Mouse (Mus musculus): Measurements from ENCODE around the gene Myef2. TPM values are rescaled to one million over a fixed set of nuclear protein-coding genes. Genes with fewer than 3 reads are reported as not detected.
A peak's percentile ranks its signal among the peaks of the same experiment; 100 is the strongest.

Myef2 gene
- polyA plus RNA-seq, 1 experiment = 3.9 TPM

DNA sequence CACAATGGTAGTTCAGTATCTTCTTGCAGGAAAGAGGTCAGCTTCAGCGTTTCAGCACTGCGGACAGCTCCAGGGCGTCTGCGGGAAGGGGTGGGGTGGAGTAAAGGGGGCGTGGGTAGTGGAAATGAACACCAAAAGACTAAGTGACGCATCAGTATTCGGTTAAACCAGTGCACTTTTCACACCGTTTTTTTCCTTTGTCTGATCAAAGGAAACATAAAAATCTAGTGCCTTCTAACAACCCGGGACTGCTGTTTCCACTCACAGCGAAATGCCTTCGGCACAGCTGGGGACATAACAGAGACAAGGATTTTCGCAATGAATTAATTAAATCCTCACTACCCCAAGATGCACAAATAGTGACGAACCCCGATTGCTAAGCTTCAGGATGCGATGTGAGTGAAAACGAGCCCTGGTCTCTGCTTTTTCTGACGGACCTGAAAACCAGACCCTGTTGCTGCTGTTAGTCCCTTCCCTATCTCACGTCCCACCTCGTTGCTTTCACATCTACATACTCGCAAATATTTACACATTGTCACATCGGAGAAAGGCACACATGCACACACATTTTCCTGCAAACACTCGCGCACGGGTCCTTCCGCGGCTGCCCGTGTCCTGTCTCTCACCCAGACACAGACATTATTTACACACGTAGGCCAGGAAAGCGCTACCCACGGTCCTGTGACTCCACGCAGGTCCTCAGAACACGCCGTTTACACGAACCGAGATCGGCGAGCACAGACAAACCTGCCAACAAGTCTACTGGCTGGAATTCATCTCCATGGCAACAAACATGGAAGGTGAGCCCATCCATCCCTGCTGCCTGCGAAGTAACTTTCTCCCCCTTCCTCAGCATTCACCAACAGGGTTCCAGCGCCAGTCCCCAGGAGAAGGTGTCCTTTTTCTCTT is 12.7 kb upstream of the Myef2 start, which contains the start of gene Ctxn2:
TSS of gene Ctxn2 (plus strand) at position 790 of the 909 bp plus-strand sequence.
- Histone ChIP-seq H3K27me3 (replicated peaks; ENCODE audit: control insufficient read depth, insufficient read depth, low read length) (no peaks in the 10 kb centered on the region; the same call in 1 of the 2 replicates), H3K27ac (ENCODE audit: insufficient read depth, low read depth, low read length) (no peak within 1 kb of the TSS), H3K36me3 (ENCODE audit: control insufficient read depth, insufficient read depth, low read length) (no peaks in the 10 kb centered on the region), H3K4me1 (ENCODE audit: control insufficient read depth, insufficient read depth, low read length) (no peaks in the 10 kb centered on the region), H3K4me3 (ENCODE audit: insufficient read depth, low read depth, low read length) (0 out of 2 replicates have a peak within 1 kb of the TSS, but pooled peaks have one; percentile 4)
- TF ChIP-seq CTCF (conservative IDR thresholded peaks at IDR 0.05; ENCODE audit: insufficient read depth, insufficient read length, low read depth, low read length) = no peak
- no peak for TF ChIP-seq POLR2A (IDR thresholded peaks at IDR 0.05; ENCODE audit: low read depth, low read length)
- 2% methylated on average over 39 of the region's 39 CpGs for WGBS
- DNase-seq = peak; percentile 55

- 63% methylated on average over 4 of the region's 4 CpGs for WGBS
- H3K27ac ChIP-seq (ENCODE audit: insufficient read depth, low read depth, low read length) = no peak overlapping the region
- H3K4me3 ChIP-seq (ENCODE audit: insufficient read depth, low read depth, low read length) = no peak overlapping the region
- H3K36me3 ChIP-seq (ENCODE audit: control insufficient read depth, insufficient read depth, low read length) = no peaks in the 10 kb centered on the region
- no peaks in the 10 kb centered on the region for H3K4me1 ChIP-seq (ENCODE audit: control insufficient read depth, insufficient read depth, low read length)
- no peaks in the 10 kb centered on the region for H3K27me3 ChIP-seq (replicated peaks; ENCODE audit: control insufficient read depth, insufficient read depth, low read length)
- no peak for TF ChIP-seq POLR2A (IDR thresholded peaks at IDR 0.05; ENCODE audit: low read depth, low read length)
- no peak for DNase-seq
Observed at GRCm38 (mm10) chr2:125134113-125134512, 10.7 kb upstream of the Myef2 start.

DNA sequence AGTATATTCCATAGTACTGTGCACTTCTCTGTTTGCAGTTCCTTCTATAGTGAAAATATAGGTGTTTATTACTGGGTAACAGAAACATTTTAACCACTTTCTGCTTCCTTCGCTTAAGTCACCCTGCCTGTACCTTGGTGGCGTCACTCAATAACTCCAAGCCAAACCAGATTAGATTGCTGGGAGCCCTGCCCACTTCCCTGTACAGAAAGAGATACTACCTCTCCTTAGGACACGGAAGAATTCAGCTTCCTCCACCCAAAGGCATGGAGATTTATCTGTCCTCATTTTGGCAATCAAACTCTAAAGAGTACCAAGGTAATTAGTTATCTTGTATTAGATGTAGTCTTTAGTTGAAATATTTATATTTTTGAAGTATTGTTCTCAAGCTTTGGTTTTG is 3.3 kb upstream of the Myef2 start:
- H3K27me3 ChIP-seq (replicated peaks; ENCODE audit: control insufficient read depth, insufficient read depth, low read length) = no peaks in the 10 kb centered on the region
- DNase-seq = no peak
- 82% methylated on average over 3 of the region's 3 CpGs for WGBS

GRCm38 (mm10) chr2:125125824-125126223 is 2.4 kb upstream of the Myef2 start:
- TF ChIP-seq POLR2A (IDR thresholded peaks at IDR 0.05; ENCODE audit: low read depth, low read length) (no peak), CTCF (conservative IDR thresholded peaks at IDR 0.05; ENCODE audit: insufficient read depth, insufficient read length, low read depth, low read length) (no peak)
- Histone ChIP-seq H3K27ac (ENCODE audit: insufficient read depth, low read depth, low read length) (no peak overlapping the region), H3K4me3 (ENCODE audit: insufficient read depth, low read depth, low read length) (no peak overlapping the region), H3K4me1 (ENCODE audit: control insufficient read depth, insufficient read depth, low read length) (peaks cover 3% of the 10 kb centered on the region; the same call in 1 of the 2 replicates), H3K36me3 (ENCODE audit: control insufficient read depth, insufficient read depth, low read length) (no peaks in the 10 kb centered on the region), H3K27me3 (replicated peaks; ENCODE audit: control insufficient read depth, insufficient read depth, low read length) (no peaks in the 10 kb centered on the region)
- no peak for DNase-seq
- WGBS = 46% methylated on average over 4 of the region's 4 CpGs

More for the DNA sequence above, 3.3 kb upstream of the Myef2 start:
- no peaks in the 10 kb centered on the region for H3K36me3 ChIP-seq (ENCODE audit: control insufficient read depth, insufficient read depth, low read length)
- H3K4me3 ChIP-seq (ENCODE audit: insufficient read depth, low read depth, low read length) = no peak overlapping the region
- TF ChIP-seq CTCF (conservative IDR thresholded peaks at IDR 0.05; ENCODE audit: insufficient read depth, insufficient read length, low read depth, low read length) (no peak), POLR2A (IDR thresholded peaks at IDR 0.05; ENCODE audit: low read depth, low read length) (no peak)
- no peak overlapping the region for H3K27ac ChIP-seq (ENCODE audit: insufficient read depth, low read depth, low read length)
- peaks cover 3% of the 10 kb centered on the region; the same call in 1 of the 2 replicates for H3K4me1 ChIP-seq (ENCODE audit: control insufficient read depth, insufficient read depth, low read length)

DNA sequence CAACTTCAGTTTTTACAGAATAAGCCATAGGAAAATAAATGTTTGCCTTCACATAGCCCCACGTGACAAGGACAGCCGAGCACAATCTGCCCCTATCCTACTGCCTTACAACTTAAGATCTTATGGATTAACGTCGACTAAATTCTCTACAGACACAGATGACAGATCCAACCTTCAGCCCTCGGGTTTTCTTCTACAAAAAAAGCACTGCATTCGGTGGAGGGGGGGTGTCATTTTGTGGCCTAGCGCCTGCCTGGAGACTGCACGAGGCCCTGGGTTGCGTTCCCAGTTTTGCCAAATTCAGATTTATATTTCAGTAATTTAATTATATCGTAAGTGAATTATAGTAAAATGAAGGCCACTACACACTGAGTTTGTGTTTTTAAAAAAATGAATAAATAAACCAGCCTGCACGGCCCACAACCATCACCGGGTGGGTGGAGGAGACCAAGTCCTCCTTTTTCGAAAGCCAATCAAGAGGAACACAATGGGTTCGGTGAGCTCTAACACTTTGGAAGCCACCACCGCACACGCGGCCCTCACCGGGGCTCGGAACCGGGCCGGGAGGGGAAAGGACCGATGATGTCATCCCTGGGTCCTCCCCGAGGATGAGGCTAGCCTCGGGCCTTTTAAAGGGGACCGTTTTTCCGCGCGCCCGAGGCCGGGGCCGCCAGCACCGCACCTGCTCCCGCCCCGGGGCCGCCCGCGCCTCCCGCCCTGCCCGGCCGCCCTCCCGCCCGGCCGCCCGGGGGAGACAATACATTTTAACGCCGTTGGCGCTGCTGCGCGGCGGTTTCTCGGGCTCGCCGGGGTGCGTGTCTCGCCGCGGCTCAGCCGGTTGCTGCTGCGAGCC is 611 bp downstream of the Myef2 start:
- Histone ChIP-seq H3K4me1 (ENCODE audit: control insufficient read depth, insufficient read depth, low read length) (peaks cover 3% of the 10 kb centered on the region; the same call in 1 of the 2 replicates), H3K27me3 (replicated peaks; ENCODE audit: control insufficient read depth, insufficient read depth, low read length) (no peaks in the 10 kb centered on the region), H3K4me3 (ENCODE audit: insufficient read depth, low read depth, low read length) (peak overlapping the region; percentile 88), H3K27ac (ENCODE audit: insufficient read depth, low read depth, low read length) (peak overlapping the region; percentile 35), H3K36me3 (ENCODE audit: control insufficient read depth, insufficient read depth, low read length) (no peaks in the 10 kb centered on the region)
- TF ChIP-seq POLR2A (IDR thresholded peaks at IDR 0.05; ENCODE audit: low read depth, low read length) = no peak
- no peak for TF ChIP-seq CTCF (conservative IDR thresholded peaks at IDR 0.05; ENCODE audit: insufficient read depth, insufficient read length, low read depth, low read length)
- peak; percentile 57 for DNase-seq
- 4% methylated on average over 58 of the region's 59 CpGs for WGBS

DNA sequence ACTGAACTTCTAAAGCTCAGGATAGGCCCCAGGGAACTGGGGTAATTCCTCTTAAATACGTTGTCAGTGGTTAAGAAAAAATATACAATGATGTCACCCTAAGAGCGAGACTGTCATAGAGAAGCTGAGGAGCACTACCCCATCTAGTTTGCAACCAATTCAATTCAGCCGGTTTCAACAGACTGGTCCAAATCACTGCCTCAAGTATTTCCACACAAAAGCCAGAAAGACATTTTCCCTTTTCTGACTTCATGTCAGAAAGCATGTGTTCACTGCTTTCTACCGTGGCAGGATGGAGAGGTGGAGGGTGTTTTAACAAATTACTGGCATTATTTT is 1.2 kb downstream of the Myef2 start:
- no peak for TF ChIP-seq POLR2A (IDR thresholded peaks at IDR 0.05; ENCODE audit: low read depth, low read length)
- no peak for DNase-seq
- Histone ChIP-seq H3K4me1 (ENCODE audit: control insufficient read depth, insufficient read depth, low read length) (peaks cover 3% of the 10 kb centered on the region; the same call in 1 of the 2 replicates), H3K36me3 (ENCODE audit: control insufficient read depth, insufficient read depth, low read length) (no peaks in the 10 kb centered on the region), H3K27ac (ENCODE audit: insufficient read depth, low read depth, low read length) (peak overlapping the region; percentile 35; the same call in 1 of the 2 replicates), H3K27me3 (replicated peaks; ENCODE audit: control insufficient read depth, insufficient read depth, low read length) (no peaks in the 10 kb centered on the region), H3K4me3 (ENCODE audit: insufficient read depth, low read depth, low read length) (peak overlapping the region; percentile 88; the same call in 1 of the 2 replicates)
- 52% methylated on average over 4 of the region's 4 CpGs for WGBS
